Mouse (Mus musculus) liver, postnatal 0 days (tissue): ENCODE measurements around the gene Arhgap30.

Experiments used
- CTCF ChIP-seq: sonication (generic); IDR thresholded peaks from 2 replicates; pipeline ENCODE4 v1.5.1; 2016; ENCODE audit warnings: antibody characterized with exemption, low read depth
- EP300 ChIP-seq: IDR thresholded peaks from 2 replicates; pipeline ENCODE4 v1.6.1; 2016; ENCODE audit warnings: antibody characterized with exemption, low read depth, mild to moderate bottlenecking

GRCm38 (mm10) chr1:171447692-171448091 lies 58.9 kb downstream of the Arhgap30 start:
- no peak for TF ChIP-seq CTCF
- no peak for TF ChIP-seq EP300
